In genomic region chr8:83588886-83589285, GRCm38 (mm10) we compare ENCODE assay signal across 24 mouse cellular contexts. TPM values are rescaled to one million over a fixed set of nuclear protein-coding genes. Genes with fewer than 3 reads are reported as not detected.
"Had no signal": no experiment of that assay in that cellular context is flagged by ENCODE, and none has a peak within 500 bp of the region (broad histone marks: within the 10 kb centered on the region; RNA-seq: fewer than 3 reads in every experiment).

No protein-coding gene starts in this region.

- H3K27ac ChIP-seq: lung, embryonic 15.5 days; macrophage; midbrain, embryonic 13.5 days; midbrain, embryonic 15.5 days; neural tube, embryonic 13.5 days; stomach, embryonic 15.5 days had no signal

- H3K36me3 ChIP-seq: lung, embryonic 15.5 days; midbrain, embryonic 15.5 days; stomach, embryonic 15.5 days had no signal

- H3K4me3 ChIP-seq: lung, embryonic 15.5 days; midbrain, embryonic 13.5 days; midbrain, embryonic 15.5 days; neural tube, embryonic 13.5 days; stomach, embryonic 15.5 days had no signal

- ATAC-seq: lung, postnatal 0 days; midbrain, embryonic 13.5 days; midbrain, embryonic 15.5 days had no signal

- H3K27me3 ChIP-seq: lung, embryonic 15.5 days; megakaryocyte, embryonic 14.5 days; midbrain, embryonic 13.5 days; midbrain, embryonic 15.5 days; neural tube, embryonic 13.5 days; stomach, embryonic 15.5 days had no signal

- DNase-seq: lung, adult 2 months; lung, postnatal 14 days; lung, postnatal 36 days; right cerebral cortex, postnatal 14 days; thymus, adult 18-20 months; thymus, postnatal 14 days; thymus, postnatal 36 days had no signal

- H3K9me3 ChIP-seq: lung, embryonic 15.5 days; megakaryocyte, embryonic 14.5 days; midbrain, embryonic 13.5 days; midbrain, embryonic 15.5 days; neural tube, embryonic 13.5 days; stomach, embryonic 15.5 days had no signal

- H3K4me2 ChIP-seq: lung, embryonic 15.5 days; midbrain, embryonic 11.5 days; midbrain, embryonic 13.5 days; midbrain, embryonic 15.5 days; stomach, embryonic 15.5 days had no signal

- H3K9ac ChIP-seq: lung, embryonic 15.5 days; midbrain, embryonic 13.5 days; midbrain, embryonic 15.5 days; neural tube, embryonic 13.5 days; stomach, embryonic 15.5 days had no signal

RNA-seq across cellular contexts. Expression of gene Olfr370, which starts 53.3 kb away (rescaled TPM):
- total RNA-seq: megakaryocyte progenitor cell, adult 5-6 weeks; midbrain, postnatal 0 days; monocyte, adult 5-6 weeks; neutrophil, adult 5-6 weeks had no signal
- polyA plus RNA-seq: liver, embryonic 16.5 days; lung, adult 2 months; lung, embryonic 15.5 days; lung, postnatal 0 days; macrophage; midbrain, embryonic 11.5 days; midbrain, embryonic 15.5 days; midbrain, postnatal 0 days; neural tube, embryonic 11.5 days; spleen, adult 2 months; stomach, embryonic 15.5 days; thymus, postnatal 0 days had no signal
